Mouse (Mus musculus) adrenal gland, postnatal 4 days (tissue): ENCODE results near the gene Atp13a1. TPM values are rescaled to one million over a fixed set of nuclear protein-coding genes. Genes with fewer than 3 reads are reported as not detected.
A peak's percentile ranks its signal among the peaks of the same experiment; 100 is the strongest.

Experiments
- DNase-seq, 2 experiments: peaks; one replicate each; pipeline ENCODE4 v3.0.0; 2021 to 2022; ENCODE audit warnings: low spot score in 2 of 2, mixed read lengths in 2 of 2
- total RNA-seq, 2 experiments: library from RNA; stranded (reverse); gene quantifications; 2 replicates each; pipeline ENCODE4 v1.2.3; 2021

The Atp13a1 gene
- total RNA-seq, 2 experiments from 2014 or later, result 41.0 to 44.7 TPM

DNA sequence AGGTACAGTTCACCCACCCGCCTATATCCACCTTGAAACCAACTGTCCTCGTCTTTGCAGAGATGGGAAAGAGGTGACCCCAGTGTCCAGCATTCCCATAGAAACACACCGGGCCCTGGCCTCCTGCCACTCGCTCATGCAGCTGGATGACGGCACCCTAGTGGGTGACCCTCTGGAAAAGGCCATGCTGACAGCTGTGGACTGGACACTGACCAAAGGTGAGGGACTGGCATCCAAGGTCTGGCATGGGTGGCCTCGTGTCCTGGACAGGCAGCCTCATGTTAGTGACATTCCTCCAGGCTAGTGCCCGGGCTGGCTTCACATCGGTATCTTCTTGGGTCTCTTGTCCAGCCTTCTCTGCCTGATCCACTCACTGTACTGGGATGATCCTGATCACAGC, 8.3 kb downstream of the Atp13a1 start:
- DNase-seq, result no peak

DNA sequence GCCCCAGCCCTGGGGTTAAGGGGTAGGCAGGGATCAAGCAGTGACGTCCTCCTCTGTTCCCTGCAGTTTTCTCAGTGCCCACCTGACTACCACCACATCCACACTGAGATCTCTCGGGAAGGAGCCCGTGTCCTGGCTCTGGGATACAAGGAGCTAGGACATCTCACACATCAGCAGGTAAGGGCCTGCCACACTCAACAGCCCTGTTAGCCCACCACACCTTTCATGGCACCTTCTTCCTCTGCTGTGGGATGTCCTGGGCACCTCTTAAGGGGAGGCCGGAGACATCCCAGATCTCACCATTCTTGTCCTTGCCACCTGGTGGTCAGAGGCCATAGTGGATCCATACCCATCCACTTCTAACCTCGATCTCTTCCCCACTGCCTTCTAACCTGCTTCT, 9.0 kb downstream of the Atp13a1 start:
- no peak for DNase-seq

DNA sequence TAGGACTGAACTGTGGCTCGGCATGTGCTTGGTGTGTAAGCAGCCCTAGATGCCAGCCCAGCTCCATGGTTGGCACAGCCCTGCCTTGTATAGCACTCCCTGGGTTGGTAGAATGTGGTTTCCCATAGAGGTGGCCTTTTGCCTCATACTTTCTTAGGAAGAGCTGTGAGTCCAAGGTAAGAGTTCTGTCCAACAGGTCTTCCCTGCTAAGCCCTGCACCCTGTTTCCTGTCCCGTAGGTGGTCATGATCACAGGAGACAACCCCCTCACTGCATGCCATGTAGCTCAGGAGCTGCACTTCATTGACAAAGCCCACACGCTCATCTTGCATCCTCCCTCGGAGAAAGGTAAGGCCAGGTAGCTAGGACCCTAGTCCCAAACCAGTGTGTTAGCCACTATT, 10.8 kb downstream of the Atp13a1 start:
- peak in 1 of 2 experiments; percentile 2 for DNase-seq

- DNase-seq, result no peak
Observed at GRCm38 (mm10) chr8:69802216-69802615, 11.3 kb downstream of the Atp13a1 start.

GRCm38 (mm10) chr8:69803366-69803765, 12.4 kb downstream of the Atp13a1 start:
- peak in 1 of 2 experiments; percentile 2 for DNase-seq

GRCm38 (mm10) chr8:69804537-69804936, 13.6 kb downstream of the Atp13a1 start:
- DNase-seq, result peak in 1 of 2 experiments; percentile 1

DNA sequence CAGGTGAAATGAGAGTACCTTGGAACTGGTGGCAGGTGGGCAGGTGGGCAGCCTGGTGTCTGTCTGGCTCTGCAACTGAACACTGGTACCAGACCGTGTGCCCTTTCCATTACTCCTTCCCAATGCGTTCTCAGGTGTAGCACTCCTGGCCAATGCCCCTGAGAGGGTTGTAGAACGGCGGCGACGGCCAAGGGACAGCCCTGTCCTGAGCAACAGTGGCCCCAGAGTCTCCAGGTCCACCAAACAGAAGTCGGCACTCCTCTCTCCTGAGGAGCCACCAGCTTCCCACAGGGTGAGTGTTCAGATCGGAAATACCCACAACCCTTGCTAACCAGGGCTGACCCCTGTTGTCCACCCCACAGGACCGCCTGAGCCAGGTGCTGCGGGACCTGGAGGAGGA, 14.1 kb downstream of the Atp13a1 start:
- no peak for DNase-seq

GRCm38 (mm10) chr8:69805491-69805890, 14.5 kb downstream of the Atp13a1 start:
- no peak for DNase-seq

GRCm38 (mm10) chr8:69807236-69807635, 16.3 kb downstream of the Atp13a1 start:
- DNase-seq, result no peak

DNA sequence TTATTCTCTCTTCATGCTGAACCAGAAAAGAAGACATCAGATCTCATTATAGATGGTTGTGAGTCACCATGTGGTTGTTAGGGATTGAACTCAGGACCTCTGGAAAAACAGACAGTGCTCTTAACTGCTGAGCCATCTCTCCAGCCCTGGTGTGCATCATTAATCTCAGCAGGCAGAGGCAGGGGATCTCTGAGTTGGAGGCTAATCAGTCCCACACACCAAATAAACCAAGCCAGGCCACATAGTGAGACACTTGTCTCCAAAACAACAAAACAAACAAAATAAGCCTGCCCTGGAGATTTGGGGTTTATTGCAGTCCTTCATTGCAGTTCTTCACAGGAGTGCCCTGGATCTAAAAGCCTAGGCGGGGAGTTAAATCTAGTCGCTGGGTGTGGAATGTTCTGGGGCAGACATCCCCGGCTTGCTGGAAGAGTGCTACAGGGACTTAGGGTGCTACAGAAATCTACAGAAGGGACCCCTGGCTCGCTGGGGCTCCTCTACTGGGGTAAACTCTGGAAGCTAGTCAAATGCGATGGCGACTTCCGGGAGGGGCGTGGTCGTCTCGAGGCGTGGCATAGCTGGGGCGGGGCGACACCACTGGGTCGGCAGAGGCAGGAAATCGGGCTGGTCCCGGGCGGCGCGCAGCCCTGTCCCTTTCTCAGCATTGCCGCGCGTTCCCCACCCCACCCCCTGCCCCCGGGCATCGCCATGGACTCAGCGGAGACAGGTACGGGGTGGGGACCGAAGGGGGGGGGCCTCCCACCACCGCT, 17.3 kb downstream of the Atp13a1 start, which contains the start of gene Gmip:
Gene Gmip (plus strand): TSS at position 586 of the 770 bp plus-strand sequence.
- peak; percentile 37 to 69 for DNase-seq

GRCm38 (mm10) chr8:69808864-69809403, 18.0 kb downstream of the Atp13a1 start:
- no peak for DNase-seq

GRCm38 (mm10) chr8:69809820-69810219, 18.9 kb downstream of the Atp13a1 start:
- DNase-seq, result no peak

DNA sequence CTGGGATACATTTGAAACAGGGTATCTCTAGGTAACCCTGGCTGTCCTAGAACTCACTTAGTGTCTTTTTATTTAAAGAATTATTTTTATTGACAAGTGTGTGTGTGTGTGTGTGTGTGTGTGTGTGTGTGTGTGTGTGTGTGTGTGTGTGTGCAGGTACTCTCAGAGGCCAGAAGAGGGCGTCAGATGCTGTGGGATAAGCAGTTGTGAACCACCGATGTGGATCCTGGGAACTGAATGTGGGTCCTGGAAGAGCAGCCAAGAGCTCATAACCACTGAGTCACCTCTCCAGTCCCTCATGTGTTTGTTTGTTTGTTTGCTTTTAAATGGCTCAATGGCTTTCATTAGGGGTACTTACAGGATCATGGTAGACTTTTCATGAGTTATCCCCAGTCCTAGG, 23.9 kb downstream of the Atp13a1 start:
- no peak for DNase-seq

DNA sequence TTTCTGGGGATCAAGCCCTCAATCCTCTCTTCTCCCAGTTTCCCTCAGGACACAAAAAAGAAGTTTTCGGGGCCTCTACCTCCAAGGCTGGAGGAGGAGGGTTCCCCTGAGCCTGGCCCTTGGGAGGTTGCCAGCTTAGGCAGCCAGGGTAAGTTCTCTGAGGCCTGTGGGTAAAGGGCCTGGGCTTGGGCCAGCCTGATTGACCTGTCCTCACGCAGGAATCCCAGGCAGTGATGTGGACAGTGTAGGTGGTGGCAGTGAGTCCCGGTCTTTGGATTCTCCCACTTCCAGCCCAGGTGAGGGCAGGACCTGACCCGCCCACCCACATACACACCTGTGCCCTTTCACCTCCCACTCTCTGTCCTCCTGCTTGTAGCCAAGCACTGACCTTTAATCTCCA, 24.4 kb downstream of the Atp13a1 start:
- DNase-seq, result no peak

DNA sequence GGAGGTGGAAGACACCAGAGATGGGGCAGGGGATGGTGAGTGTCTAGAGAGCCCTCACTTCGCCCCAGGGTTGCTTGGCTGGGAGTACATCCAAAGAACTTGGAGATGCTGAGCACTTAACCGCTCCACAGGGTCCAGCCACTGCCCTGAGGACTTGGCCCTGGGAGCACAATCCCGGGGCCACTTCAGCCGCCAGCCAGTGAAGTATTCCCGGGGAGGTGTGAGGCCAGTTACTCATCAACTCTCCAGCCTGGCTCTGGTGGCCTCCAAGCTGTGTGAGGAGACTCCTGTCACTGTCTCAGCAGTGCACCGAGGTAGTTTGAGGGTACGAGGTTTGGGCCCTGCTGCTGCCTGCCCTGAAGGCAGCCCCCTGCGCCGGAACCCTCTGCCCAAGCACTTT, 29.5 kb downstream of the Atp13a1 start:
- no peak for DNase-seq

DNA sequence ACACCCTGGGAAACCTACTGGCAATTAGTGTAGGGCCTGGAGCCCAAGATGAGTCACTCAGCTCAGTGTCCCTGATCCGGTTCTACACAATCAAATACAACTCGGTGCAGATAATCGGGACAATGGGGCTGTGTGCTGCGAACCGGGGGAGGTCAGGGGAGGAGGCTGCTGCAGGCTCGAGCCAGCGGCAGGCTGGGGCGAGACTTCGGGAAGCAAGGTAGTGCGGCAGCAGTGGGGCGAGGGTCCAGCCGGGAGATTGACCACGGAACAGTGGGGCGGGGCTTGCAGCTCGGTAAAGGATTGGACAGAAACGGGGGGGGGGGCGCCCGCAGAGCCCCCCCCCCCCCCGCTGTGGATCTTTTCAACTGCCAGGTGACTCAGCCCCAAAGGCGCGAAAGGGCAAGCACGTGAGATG, 31.0 kb downstream of the Atp13a1 start:
- DNase-seq, result no peak

- DNase-seq, result no peak
Observed at GRCm38 (mm10) chr8:69822386-69823191, 31.6 kb downstream of the Atp13a1 start, which contains the start of gene Lpar2. Lpar2 (plus strand) TSS chr8:69822429.

DNA sequence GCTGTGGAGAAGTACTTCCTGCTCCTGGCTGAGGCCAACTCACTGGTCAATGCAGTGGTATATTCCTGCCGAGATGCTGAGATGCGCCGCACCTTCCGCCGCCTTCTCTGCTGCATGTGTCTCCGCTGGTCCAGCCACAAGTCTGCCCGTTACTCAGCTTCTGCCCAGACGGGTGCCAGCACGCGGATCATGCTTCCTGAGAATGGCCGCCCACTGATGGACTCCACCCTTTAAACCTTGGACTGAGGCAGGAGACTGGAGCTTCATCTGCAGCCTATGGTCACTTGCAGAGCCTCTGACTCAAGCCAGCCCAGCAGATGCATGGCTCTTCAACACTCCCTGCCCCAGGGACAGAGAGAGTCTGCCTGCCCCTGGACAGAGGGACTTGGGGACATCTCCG, 35.4 kb downstream of the Atp13a1 start:
- no peak for DNase-seq

DNA sequence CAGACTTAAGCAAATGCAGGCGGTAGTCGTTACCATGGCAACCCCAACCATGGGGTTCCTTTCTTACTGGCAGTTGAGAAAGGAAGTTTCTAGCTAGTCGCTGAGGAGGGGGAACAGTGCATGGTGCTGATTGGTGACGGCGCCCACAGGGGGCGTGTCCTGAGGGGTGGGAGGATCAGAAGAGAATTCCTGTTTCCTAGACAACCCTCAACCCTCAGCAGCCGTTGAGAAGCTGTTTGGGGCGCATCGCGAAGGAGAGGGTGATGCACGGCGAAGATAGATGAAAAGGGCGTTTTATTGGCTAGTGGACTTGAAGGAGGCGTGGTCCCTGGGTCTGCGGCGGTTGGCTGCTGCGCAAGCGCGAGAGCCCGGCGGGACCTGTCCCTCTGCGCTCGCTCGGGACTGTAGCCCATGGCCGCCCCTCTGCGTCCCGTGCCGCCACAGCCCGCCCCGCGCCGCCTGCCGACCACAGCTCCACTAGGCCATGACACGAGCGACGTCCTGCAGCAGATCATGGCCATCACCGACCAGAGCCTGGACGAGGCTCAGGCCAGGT, 41.4 kb downstream of the Atp13a1 start, which contains the start of gene Pbx4:
Gene Pbx4 (plus strand): TSS at position 194 of the 556 bp plus-strand sequence.
- DNase-seq, result peak; percentile 33 to 66

DNA sequence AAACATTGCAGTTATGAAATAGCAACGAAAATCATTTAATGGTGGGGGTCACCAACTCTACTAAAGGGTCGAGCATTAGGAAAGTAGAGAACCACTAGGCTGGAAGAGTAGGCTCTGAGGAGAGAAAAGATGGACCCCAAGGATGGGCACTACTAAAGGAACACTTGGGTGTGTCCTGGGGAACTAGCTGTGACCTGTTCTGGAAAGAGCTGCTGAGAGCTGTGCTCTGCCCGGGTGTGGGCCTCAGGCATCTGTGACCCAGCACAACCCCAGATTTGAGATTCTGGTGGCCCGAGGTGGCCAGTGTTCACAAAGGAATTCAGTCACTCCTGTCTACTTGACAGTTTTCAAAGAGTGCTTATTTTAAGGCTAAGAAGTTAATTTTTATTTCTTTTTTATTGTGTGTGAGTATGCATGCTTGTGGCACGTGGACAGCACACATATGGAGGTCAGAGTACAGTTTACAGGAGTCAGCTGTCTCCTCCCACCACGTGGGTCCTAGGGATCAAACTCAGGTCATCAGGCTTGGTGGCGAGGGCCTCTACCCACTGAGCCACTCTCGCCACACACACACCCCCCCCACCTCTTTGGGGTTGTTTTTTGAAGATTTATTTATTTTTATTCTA, 46.2 kb downstream of the Atp13a1 start:
- DNase-seq, result no peak
